In the genomic region with DNA sequence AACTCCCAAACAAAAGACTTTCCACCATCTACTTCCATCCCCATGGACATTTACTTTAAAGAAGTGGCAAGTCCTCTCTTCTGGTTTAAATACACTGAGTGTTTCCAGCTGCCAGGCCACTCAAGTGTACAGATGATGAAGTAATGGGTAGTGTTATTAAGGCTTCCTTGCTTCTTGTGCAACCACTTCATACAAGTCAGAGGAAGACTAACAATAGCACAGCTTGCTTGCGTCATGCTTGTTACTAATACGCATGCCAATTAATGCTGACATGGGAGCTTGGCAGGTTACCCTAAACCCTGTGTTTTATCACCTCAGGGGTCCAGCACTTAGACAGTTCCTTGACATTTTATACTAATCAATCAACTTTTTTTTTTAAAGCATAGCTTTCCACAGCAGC, we compare ENCODE assay signal across 19 mouse cellular contexts.
A peak's percentile ranks its signal among the peaks of the same experiment; 100 is the strongest.
DNase-seq lines count a peak whose midpoint lies in the region; ATAC-seq lines count a peak whose summit lies in the region.
"Had no signal": no experiment of that assay in that cellular context is flagged by ENCODE, and none has a peak within 500 bp of the region (broad histone marks: within the 10 kb centered on the region; RNA-seq: fewer than 3 reads in every experiment).

No protein-coding gene starts in this region.

- H3K36me3 ChIP-seq in embryonic facial prominence, embryonic 13.5 days: no peaks in the 10 kb centered on the region
- H3K36me3 ChIP-seq in embryonic facial prominence, embryonic 10.5 days (replicated peaks): no peaks in the 10 kb centered on the region
- H3K36me3 ChIP-seq: embryonic facial prominence, embryonic 15.5 days; heart, embryonic 12.5 days; midbrain, embryonic 15.5 days had no signal

- H3K4me2 ChIP-seq in embryonic facial prominence, embryonic 13.5 days: no peak overlapping the region
- H3K4me2 ChIP-seq: embryonic facial prominence, embryonic 15.5 days; heart, embryonic 12.5 days; liver, embryonic 11.5 days; midbrain, embryonic 15.5 days had no signal

- H3K9me3 ChIP-seq in embryonic facial prominence, embryonic 13.5 days: no peaks in the 10 kb centered on the region
- H3K9me3 ChIP-seq in embryonic facial prominence, embryonic 10.5 days: no peaks in the 10 kb centered on the region
- H3K9me3 ChIP-seq: embryonic facial prominence, embryonic 15.5 days; heart, embryonic 12.5 days; midbrain, embryonic 15.5 days had no signal

- H3K27ac ChIP-seq in embryonic facial prominence, embryonic 13.5 days: peak overlapping the region; percentile 11; the same call in 1 of the 2 replicates
- H3K27ac ChIP-seq in embryonic facial prominence, embryonic 10.5 days (replicated peaks): no peak overlapping the region
- H3K27ac ChIP-seq: embryonic facial prominence, embryonic 15.5 days; midbrain, embryonic 15.5 days had no signal

- H3K9ac ChIP-seq in embryonic facial prominence, embryonic 13.5 days: no peak overlapping the region
- H3K9ac ChIP-seq: embryonic facial prominence, embryonic 15.5 days; heart, embryonic 12.5 days; midbrain, embryonic 15.5 days had no signal

- no peaks in the 10 kb centered on the region for H3K27me3 ChIP-seq in embryonic facial prominence, embryonic 13.5 days
- no peaks in the 10 kb centered on the region for H3K27me3 ChIP-seq in embryonic facial prominence, embryonic 10.5 days (replicated peaks; ENCODE audit: low read depth, poor library complexity, severe bottlenecking)
- H3K27me3 ChIP-seq: embryonic facial prominence, embryonic 15.5 days; midbrain, embryonic 15.5 days had no signal

- no peak for ATAC-seq in embryonic facial prominence, embryonic 13.5 days (ENCODE audit: insufficient number of reproducible peaks, insufficient read depth, low FRiP score, low TSS enrichment, low read depth)
- ATAC-seq in granulocyte monocyte progenitor cell, adult 5-6 weeks (replicated peaks; ENCODE audit: poor library complexity, severe bottlenecking): peak; percentile 91
- ATAC-seq: inflammation-experienced regulatory T-cells, adult 6 months; midbrain, embryonic 15.5 days had no signal

- no peak for DNase-seq in embryonic facial prominence, embryonic 10.5 days (ENCODE audit: low spot score)
- DNase-seq in 416B (ENCODE audit: low read depth): peak; percentile 11
- DNase-seq in lung, postnatal 36 days: peak; percentile 48
- DNase-seq in spleen, adult 12 weeks (ENCODE audit: low spot score): no peak
- no peak for DNase-seq in frontal cortex, postnatal 25 days (ENCODE audit: low spot score in 2 of 2)
- no peak for DNase-seq in layer of hippocampus, adult 18-20 months (ENCODE audit: low spot score in 2 of 2)
- DNase-seq: B cell, adult 2 months; cerebellum, postnatal 14 days; gastrocnemius, postnatal 25 days; kidney, postnatal 36 days; layer of hippocampus, postnatal 36 days; left cerebral cortex, postnatal 4 days had no signal

- 52% methylated on average over 2 of the region's 2 CpGs for WGBS in embryonic facial prominence, embryonic 13.5 days
- WGBS in embryonic facial prominence, embryonic 10.5 days: 77% methylated on average over 2 of the region's 2 CpGs

- H3K4me3 ChIP-seq in embryonic facial prominence, embryonic 13.5 days: no peak overlapping the region
- H3K4me3 ChIP-seq in embryonic facial prominence, embryonic 10.5 days: no peak overlapping the region
- H3K4me3 ChIP-seq: embryonic facial prominence, embryonic 15.5 days; heart, embryonic 12.5 days; midbrain, embryonic 15.5 days had no signal

- H3K4me1 ChIP-seq in embryonic facial prominence, embryonic 13.5 days: peaks cover 5% of the 10 kb centered on the region; the same call in 1 of the 2 replicates
- H3K4me1 ChIP-seq in embryonic facial prominence, embryonic 10.5 days: peaks cover 7% of the 10 kb centered on the region; the same call in 1 of the 2 replicates
- H3K4me1 ChIP-seq: embryonic facial prominence, embryonic 15.5 days; midbrain, embryonic 15.5 days had no signal

Comparison
In these comparisons a context has a peak if more than half of its experiments do, and no peak if none do; other contexts are left out.
1. DNase-seq: peak in 416B (single experiment) and lung, postnatal 36 days (single experiment); none in embryonic facial prominence, embryonic 10.5 days (single experiment), spleen, adult 12 weeks (single experiment), frontal cortex, postnatal 25 days (0 of 2) and layer of hippocampus, adult 18-20 months (0 of 2).